Mouse (Mus musculus): ENCODE data around the gene Tdrd6.

Gene Tdrd6

GRCm38 (mm10) chr17:43629496-43630426 lies at the start of gene Tdrd6:
Gene Tdrd6 (minus strand): TSS chr17:43630299.
- no peak for DNase-seq (ENCODE audit: extremely low spot score, low read depth, low spot score)

- no peak for DNase-seq (ENCODE audit: extremely low spot score, low read depth, low spot score)
Observed at GRCm38 (mm10) chr17:43677317-43677716, 47.2 kb upstream of the Tdrd6 start.

DNA sequence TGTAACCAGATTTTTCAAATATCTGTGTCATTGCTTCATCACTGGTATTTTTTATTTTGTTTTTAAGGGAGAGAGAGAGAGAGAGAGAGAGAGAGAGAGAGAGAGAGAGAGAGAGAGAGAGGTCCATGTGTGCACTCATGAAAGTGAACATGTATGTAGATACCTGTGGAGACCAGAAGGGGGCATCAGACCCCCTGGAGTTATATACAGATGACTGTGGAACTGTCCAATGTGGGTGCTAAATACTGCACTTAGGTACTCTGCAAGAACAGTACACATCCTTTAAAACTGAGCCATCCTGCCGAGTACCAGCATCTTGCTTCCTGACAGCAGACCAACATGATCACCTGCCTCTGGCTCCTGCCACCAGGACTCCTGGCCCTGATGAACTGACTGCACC lies 46.1 kb upstream of the Tdrd6 start:
- no peak for DNase-seq (ENCODE audit: extremely low spot score, low read depth, low spot score)

- no peak for DNase-seq (ENCODE audit: extremely low spot score, low read depth, low spot score)
Observed at GRCm38 (mm10) chr17:43675228-43675627, 45.1 kb upstream of the Tdrd6 start.

- no peak for DNase-seq (ENCODE audit: extremely low spot score, low read depth, low spot score)
Observed at GRCm38 (mm10) chr17:43671907-43672306, 41.8 kb upstream of the Tdrd6 start.

- DNase-seq (ENCODE audit: extremely low spot score, low read depth, low spot score), result no peak
Observed at GRCm38 (mm10) chr17:43669145-43669695, 39.1 kb upstream of the Tdrd6 start.

- no peak for DNase-seq (ENCODE audit: extremely low spot score, low read depth, low spot score)
Observed at GRCm38 (mm10) chr17:43667290-43667843, 37.3 kb upstream of the Tdrd6 start, which contains the start of gene Cyp39a1. Gene Cyp39a1 (plus strand): TSS chr17:43667425.

GRCm38 (mm10) chr17:43666576-43667289 lies 36.6 kb upstream of the Tdrd6 start, which contains the start of gene Slc25a27:
Gene Slc25a27 (minus strand): TSS chr17:43667214.
- peak; percentile 69 for DNase-seq (ENCODE audit: extremely low spot score, low read depth, low spot score)

GRCm38 (mm10) chr17:43651314-43652046 lies 21.4 kb upstream of the Tdrd6 start:
- no peak for DNase-seq (ENCODE audit: extremely low spot score, low read depth, low spot score)

DNA sequence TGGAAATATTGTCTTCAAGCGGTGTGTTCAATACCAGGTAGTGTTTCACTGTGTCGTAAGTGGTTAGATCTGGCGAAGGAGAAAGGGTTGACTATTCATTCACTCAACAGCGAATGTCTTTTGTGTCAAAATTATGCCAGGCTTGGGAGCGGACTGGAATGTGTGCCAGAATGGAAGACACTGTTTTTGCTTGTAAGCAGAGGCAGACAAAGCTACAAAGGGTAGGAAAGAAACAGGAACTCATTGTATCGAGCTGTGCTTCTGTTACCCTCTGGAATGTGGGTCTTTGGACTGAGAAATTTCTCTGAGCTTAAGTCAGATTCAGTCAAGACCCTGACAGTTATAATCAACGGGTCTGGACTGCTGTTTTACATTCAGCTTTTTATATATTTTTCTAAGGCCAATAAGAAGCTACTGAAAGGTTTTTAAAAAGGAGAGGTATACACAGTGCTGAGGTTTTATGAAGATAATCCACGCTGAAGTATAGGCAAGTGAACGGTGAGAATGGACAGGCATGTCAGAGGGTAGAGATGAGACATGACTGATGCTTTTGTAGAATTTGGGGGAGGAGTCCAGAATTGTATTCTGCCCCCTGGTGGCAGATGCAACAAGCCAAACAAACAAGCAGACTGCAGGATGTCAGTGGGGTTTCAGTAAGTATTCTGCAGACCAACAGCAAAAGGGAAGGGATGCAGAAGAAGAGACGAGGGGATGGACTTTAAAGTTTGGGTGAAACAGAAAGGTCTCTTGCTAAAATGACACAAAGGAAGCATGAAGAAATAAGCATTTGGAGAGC lies 19.7 kb upstream of the Tdrd6 start:
- DNase-seq (ENCODE audit: extremely low spot score, low read depth, low spot score), result no peak

DNA sequence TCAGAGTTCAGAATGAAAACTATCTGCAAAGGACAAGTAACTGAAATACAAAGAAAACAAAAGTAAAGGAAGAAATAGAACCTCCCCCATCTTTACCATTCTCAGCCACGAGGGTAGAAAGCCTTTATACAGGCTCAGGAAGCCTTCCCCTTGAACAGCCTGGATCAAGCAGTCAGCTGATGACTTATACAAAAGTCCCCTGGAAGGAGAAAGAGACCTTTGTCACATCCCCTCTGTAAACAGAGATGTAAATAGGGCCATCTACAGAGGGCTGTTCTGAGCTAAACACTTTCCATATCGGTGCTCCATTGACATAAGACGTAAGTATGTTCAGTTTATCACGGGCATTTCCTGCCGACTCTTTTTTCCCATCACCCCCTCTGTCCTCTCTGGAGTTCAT lies 16.8 kb upstream of the Tdrd6 start:
- no peak for DNase-seq (ENCODE audit: extremely low spot score, low read depth, low spot score)

DNA sequence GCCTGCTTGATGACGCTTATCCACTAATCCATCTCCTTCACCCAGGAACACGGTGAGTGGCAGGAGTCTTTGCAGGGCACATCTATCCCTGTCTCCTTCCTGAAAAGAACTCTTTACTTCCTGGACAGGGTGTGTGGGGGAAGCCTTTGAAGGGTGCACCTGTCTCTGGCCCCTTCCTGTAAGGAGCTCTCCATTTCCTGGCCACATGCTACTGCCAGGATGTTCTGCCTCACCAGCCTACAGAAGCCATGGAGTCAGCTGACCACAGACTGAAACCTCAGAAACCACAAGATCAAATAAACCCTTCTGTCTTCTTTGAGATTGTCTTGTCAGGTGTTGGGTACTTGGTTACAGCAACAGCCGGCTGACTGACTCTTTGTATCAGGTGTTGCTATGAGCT lies 15.0 kb upstream of the Tdrd6 start:
- no peak for DNase-seq (ENCODE audit: extremely low spot score, low read depth, low spot score)

DNA sequence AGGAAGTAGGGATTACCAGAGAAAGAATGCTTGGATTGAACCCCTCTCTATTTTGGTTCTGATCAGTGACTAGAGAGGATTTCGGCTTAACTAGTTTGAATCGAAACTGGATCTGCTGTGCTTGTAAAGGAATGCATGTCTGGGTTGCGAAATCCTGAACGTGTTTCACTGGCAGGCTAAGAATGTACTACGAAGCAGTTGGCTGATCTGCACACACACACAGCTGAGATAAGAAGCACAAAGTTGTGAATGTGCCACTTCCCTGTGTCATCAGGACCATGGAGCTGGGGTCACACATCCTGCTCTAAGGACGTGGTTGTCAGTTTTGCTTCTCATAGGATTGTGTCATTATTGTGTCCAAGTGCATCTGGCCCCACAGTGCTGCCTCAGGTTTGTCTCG lies 14.3 kb upstream of the Tdrd6 start:
- no peak for DNase-seq (ENCODE audit: extremely low spot score, low read depth, low spot score)

- DNase-seq (ENCODE audit: extremely low spot score, low read depth, low spot score), result no peak
Observed at GRCm38 (mm10) chr17:43643191-43643590, 13.1 kb upstream of the Tdrd6 start.

GRCm38 (mm10) chr17:43640825-43641224 lies 10.7 kb upstream of the Tdrd6 start:
- DNase-seq (ENCODE audit: extremely low spot score, low read depth, low spot score), result no peak

DNA sequence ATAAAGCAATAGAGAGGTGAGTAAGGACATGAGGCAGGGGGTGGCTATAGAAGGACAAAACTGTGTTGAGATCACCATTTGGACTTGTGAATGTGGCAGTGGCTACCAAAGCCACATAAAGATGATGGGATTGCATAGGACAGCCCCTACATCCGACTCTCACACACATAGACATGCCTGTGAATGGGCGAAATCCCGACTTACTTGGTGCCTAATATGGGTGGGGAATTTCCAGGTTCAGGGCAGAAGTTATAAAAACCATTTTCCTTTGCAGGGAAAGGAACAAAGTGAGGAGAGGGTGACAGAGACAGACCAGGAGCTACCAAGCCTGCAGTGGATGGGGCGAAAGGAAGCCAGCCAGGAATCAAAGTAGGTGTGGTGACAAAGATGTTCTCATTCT lies 7.0 kb upstream of the Tdrd6 start:
- DNase-seq (ENCODE audit: extremely low spot score, low read depth, low spot score), result no peak

DNA sequence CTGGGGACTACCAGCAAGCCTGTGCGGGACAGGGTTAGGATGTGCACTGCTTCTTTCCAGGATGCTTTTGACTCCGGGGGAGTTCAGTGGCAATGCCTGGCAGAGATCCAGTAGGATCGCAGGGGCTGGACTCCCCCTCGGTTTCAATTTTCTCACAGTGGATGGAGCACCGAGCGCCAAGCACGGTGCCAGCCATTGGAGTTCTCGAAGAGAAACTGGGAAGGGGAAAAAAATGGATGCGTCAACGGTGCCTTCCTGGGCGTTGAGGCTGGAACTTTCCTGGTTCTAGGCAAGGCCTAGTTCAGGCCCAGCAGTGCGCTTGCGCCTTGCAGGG lies 295 bp upstream of the Tdrd6 start:
- DNase-seq (ENCODE audit: extremely low spot score, low read depth, low spot score), result no peak

- DNase-seq (ENCODE audit: extremely low spot score, low read depth, low spot score), result no peak
Observed at GRCm38 (mm10) chr17:43629026-43629495, 1.0 kb downstream of the Tdrd6 start.

DNA sequence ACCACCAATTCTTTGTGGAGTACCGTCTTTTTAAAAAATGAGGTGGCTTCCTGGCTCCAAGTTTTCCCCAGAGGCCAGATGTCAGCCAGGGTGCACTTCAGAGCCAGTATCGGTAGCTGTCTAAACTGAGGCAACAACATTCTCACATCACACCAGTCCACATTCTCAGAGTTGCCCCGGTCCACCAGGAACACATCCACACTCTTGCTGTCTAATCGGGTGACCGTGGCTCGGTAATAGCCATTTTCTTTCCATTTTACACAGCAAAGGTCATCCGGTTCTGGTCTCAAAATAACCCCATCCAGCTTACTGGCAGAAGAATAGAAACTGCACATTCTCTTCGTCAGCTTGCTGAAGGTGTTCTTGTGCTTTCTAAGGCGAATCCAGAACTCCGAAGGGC lies 1.9 kb downstream of the Tdrd6 start:
- DNase-seq (ENCODE audit: extremely low spot score, low read depth, low spot score), result no peak

DNA sequence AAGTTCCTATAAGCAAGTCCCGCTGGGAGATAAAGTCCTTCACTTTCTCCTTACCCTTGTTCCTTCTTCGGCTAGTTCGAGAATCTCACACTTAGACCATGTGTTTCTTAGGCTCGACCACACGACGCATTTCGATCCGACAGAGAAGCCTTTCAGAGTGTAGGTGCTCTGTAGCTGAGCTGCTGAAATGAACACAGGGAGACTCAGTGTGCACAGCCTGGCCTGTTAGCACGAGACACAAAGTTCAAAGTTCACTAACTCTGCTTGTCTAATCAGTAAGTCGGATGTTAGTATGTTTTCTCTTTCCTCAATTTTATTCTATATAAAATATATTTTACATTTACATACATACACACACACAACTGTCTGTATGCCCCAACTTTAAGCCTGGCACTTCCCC lies 8.0 kb downstream of the Tdrd6 start:
- no peak for DNase-seq (ENCODE audit: extremely low spot score, low read depth, low spot score)

Data from hindlimb bud, embryonic 11.5 days (tissue).